Mouse (Mus musculus): Measurements from ENCODE around the gene Ufsp1. TPM values are rescaled to one million over a fixed set of nuclear protein-coding genes. Genes with fewer than 3 reads are reported as not detected.

The Ufsp1 gene
- total RNA-seq, 1 experiment from 2014 or later = 8.0 TPM

DNA sequence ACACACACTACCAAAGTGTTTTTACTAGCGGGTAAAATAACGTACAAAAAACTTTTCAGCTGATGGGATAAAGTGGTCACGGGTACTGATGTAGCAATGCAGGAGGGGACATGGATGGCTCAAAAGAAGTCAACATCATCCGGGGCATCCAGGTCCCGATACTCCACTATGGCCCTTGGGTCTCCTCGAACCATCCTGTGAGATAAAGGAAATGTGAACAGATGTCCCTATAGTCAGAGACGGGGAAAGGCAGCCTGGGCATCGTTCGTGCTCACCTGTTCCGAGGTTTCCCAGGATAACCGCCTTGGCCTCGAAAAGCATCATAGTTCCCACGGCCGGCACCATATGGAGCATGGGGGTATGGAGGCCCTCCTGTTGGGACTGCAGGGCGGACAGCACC is 1.3 kb downstream of the Ufsp1 start:
- no peak for DNase-seq

DNA sequence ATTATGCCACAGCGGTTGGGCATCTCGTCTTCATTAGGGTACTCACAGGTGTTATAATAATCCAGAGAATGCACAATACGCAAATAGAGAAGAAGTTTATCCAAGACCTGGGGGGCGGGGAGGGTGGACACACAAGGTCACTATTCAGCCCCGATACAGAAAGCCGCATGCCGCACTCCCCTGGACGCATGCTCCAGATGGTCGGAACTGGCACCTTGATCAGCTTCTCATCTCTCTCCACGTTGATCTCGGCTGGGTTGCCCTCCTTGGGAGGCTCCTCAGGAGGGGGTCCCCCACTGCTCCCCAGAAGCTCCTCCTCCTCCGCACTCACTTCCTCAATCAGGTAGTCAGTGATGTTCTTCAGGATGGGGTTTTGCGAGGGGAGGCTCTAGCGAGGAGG is 2.7 kb downstream of the Ufsp1 start:
- no peak for DNase-seq

DNA sequence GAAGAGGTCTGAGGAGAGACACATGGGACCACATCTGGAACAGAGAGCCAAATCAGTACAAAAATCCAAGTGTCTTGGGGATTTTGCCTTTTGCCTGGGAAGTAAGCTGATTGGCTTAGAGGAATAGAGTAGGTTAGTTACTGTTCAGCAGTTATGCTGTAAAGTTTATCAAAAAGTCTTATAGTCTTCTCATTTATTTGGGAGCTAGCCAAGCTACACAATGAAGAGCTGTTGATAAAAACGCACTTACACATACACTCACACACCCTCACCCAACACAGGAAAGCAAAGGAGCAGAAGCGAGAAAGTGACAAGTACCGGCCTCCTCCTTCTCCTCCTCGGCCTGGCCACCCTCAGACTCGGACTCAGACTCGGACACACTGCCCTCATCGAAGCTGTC is 4.8 kb downstream of the Ufsp1 start:
- DNase-seq = no peak

DNA sequence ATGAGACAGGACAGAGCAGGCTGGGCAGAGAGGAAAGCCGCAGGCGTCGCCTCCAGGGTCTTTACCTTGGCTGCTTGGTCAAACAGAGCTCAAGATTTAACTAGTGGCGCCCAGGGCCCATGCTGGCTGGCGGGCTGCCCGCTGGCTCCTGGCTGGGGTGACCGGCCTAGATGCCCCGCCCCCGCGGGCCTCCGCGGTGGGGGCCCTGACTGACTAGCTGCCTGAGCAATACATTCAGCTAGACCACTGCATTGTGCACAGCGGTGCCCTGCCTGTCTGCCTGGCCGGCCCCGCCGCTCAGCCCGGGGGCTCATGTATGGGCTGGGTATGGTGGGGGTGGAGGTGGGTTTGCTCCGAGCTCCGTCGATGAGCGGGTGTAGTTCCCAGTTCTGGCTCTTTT is 6.8 kb downstream of the Ufsp1 start:
- DNase-seq = peak; percentile 78

DNA sequence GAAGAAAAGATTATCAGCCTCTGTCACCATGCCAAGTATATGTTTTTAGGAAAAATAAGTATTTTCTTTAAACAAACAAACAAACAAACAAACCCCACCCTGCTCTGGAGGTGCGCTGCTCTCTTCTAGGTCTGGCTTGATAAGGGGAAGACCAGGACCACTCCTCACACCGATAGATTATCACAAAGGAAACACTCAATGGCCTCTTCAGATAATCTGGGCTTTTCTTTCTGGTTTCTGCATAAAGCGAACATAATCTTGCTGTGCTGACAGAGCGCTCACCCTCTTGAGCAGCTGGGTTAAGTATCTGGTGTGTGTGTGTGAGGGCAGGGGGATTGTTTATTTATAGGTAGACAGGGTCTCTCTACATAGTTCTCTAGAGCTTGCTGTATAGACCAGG is 9.2 kb downstream of the Ufsp1 start:
- DNase-seq = no peak

DNA sequence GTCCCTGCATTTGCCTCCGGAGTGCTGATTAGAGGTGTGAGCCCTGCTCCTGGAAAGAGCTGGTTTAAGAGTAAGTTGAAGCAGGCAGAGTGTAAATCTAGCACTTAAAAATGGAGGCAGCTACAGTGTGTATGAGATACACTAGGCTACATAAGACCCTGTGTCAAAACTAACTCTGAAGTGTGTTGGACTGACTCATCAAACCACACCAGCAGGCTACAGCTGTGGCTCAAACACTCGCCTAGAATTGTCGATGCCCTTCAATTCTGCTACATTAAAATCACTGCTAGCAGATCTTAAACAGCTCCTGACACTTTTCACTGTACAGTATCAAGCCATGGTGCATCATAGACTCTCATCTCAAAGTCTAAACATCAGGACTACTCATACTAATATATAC is 9.7 kb downstream of the Ufsp1 start:
- no peak for DNase-seq

DNA sequence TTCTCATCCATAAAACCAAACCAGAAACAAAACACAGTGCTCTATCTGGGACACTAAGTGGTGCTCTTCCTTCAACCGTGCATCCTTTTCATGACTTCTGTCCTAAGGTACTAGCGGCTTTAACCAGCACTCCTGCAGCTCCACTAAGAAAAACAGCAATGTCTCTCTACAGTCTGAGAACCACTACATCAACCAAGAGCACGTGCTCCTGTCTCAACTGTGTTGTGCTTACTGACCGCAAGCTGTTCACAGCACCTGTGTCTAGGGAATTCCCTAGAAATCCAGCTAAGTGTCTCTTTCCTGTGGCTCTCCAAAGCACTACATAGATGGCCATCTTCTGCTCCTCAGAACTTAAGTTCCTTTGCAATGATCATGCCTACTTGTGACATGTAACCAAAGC is 10.4 kb downstream of the Ufsp1 start:
- no peak for DNase-seq

DNA sequence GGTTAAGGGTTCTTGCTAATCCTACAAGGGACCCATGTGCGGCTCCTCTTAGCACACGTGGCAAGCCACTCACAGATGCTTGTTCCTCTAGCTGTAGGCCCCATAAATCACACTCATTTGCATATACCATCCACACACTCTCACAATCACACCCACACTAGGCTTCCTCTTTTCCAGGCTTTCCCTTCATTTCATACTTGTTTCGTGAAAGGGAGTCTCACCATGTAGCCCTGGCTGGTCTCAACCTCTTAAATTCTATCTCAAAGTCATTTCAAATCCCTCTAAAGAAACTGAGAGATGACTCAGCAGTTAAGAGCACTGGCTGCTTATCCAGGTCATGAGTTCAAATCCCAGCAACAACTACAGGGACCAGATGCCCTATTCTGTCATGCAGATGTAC is 11.4 kb downstream of the Ufsp1 start:
- DNase-seq = no peak

DNA sequence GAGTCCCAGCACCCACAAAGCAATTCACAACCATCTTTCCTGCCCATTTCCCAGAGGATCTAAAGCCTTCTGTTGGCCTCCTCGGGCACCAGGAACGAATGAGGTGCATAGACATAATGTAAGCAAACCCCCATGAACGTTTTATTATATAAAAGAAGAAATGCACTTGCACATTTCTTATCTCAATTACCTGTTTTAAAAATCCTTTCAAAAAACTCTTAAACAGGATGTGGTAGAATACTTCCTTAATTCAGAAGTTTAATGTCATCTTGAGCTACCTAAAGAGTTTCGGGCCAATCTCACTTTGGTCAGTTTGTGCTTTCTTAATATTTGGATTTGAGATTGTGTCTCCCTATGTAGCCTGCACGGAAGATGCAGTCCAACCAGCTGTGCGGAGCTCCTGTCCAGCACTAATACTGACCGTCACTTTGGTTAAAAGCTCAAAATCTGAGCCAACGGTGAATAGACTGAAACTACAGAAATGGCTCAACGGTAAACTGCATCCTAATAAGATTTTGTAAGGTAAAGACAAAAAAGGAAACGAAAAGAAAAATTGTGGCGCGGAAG is 12.1 kb downstream of the Ufsp1 start:
- DNase-seq = no peak

DNA sequence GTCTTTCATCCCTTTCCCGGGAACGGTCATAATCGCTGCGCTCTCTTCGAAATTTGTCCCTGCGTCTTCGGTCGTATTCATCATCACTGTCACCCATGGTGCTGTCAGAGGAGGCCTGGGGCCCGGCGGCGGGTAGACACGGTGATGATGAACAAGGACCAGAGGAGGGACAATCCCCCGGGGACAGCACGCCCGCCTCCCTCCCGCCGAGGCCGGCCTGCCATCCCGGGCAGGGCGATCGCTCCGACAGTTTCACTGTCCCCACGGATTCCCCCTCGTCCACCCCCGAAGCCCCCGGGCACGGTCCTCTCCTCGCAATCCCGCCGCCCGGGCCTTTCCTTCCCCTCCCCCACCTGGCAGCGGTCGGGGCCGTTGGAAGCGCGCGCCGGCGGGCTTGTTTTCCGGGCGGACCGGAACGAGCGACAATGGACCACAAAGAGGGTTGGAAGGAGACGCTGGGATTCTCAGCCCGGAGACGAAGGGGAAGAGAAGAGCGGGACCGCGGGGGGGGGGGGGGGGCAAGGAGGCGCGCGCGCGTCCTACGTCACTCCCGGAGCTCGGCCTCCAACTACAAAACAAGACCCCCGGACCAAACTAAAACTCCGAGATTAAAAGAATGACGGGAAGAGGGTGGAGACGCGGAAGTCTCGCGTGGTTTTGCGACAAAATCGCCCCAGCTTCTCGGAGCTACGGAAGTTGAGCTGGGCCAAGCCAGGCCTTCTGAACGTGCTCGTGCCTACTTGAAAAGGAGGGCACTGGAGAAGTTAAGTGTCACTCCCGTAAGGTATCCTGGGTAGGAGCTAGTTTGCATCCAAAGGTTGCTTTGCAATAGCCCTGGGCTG is 12.9 kb downstream of the Ufsp1 start, which contains the start of gene Srrt:
Gene Srrt (minus strand): TSS at position 604 of the 842 bp plus-strand sequence.
- DNase-seq = peak; percentile 94

DNA sequence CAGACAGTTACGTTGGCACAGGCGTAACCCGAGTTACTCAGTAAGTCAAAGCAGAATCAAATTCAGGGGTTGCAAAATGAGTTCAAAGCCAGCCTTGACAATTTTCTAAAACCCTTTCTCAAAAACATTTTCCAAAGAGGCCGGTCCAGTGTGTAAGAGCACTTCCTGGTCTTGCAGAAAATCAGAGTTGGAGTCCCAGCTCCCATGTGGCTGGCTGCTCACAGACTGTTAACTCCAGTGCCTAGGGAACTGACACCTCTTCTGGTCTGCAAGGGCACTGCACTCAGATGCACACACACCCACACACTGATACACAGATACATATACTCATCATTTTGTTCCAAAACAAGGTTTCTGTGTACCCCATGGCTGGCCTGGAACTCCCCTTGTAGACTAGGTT is 13.9 kb downstream of the Ufsp1 start:
- DNase-seq = no peak

DNA sequence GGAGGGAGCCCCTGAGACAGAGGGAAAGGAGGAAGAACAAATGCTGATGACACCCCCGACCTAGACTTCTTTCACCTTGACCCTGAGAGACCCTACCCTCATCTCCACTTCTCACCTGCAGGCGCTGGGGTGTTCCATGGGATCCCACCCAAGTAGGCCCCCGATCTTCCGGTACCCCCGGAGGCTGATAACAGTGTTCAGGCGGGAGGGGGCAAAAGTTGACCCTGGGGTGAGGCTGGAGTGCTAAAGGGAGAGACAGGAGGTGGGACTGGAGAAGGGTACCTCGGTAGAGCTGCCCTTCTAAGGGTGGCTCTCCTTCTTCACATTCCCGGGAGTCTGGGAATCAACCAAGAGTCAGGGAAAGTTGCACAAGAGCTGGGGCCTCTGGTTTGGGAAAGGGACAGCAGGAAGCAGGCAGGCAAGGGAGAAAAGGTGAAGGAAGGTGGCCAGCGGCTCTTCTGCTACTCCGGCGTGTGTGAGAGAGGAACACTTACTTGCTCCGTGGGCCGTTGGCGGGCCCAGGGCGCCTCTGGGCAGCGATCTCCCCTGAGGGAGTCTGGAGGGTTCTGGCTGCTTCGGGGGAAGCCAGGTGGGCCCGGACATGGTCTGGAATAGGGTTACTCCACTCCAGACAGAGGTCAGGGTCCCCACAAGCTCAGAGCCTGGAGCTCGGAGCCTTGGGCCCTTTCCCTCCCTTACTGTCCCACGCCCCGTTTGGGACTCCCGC is 19.2 kb downstream of the Ufsp1 start:
- DNase-seq = peak; percentile 63

DNA sequence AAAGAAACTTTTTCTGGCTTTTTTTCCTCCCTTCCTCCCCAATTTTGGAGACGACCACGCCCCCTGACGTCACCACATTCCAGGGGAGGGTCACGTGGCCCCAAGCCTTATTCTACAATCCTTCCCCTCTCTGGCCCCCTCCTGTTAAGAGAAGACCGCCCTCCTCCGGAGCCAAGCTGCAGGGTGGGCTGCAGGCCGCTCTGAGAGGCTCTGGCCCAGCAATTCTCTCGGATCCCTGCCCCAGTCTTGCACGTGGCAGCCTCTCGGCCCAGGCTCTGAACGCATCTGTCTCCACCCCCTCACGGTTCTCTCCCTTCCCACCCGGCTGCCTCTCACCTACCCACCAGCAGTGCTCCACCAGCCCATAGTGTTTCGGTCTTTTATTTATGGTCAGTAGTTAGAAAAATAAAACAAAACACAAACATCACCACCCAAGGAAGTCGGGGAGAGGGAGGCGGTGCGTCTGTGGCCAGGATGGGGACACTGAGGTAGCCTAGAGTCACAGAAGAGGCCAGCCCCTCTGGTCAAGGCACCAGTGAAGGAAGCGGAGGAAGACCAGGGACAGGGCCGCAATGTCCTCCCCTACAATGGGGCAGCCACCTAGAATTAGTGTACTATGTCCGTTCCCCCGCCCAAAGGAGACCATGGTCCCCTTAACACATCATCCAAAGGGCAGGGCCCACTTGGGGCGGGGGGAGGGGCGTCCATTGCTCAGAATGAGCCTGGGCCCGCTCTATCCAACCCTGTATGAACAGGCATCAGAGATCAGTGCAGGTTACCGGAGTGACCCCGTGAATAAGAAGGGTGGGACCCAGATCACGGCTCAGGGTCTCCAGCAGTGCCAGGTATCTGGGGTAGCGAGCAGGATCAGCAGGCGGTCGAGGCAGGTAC is 20.0 kb downstream of the Ufsp1 start, which contains the start of gene Trip6:
Gene Trip6 (minus strand): TSS at position 212 of the 891 bp plus-strand sequence.
- peak; percentile 94 for DNase-seq

DNA sequence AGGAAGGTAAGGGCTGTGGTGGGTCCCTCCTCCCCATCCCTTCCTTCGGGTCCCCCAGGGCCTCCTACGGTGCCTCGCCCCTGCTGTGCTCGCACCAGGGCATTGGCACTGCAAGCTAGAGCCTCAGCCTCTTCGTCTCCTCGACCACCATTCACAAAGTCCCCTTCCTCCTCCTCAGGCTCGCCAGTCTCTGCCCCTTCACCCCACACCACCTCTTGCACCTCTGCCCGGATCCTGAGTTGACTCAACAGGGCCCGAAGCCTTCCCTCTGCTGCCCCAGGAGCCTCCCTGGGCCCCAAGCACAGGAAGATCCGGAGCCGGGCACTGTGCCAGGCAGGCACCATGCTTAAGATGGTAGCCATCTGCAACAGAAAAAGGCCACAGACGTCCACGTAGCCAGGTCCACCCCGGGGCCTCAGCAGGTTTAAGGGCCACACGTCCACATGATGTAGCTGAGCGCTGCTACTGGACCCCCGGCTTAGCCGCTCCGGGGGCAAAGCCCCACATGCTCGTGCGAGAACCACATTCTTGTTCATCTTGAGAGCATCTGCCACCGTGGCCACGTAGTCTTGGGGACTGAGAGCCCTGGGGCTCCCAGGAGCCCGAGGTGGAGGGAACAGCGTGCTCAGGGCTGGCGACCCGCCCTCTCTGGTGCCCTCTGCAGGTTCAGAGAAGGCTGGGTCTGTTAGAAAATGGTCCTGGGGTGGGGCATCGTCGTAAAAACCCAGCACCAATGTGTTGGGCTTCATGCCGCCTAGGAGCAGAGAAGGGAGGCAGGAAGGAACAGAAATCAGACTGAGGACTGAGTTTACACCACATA is 20.9 kb downstream of the Ufsp1 start:
- peak; percentile 58 for DNase-seq

DNA sequence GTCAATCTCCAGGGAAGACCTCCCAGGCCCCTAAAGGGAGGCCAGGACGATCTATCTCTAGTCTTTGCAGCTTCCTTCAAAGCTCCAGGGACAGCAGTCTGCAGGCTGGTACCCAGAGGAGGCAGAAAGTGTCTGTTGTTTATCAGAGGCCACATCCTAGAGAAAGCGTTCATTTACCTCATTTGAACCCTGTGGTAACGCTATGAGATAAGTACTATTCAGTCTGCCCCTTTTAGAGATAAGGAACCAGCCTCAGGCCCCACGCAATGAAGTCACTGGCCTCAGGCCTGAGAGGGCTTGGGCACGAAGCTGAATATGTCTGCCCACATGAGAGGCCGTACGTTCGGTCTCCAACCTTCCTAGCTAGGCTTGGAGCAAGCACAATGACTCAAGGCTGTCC is 22.9 kb downstream of the Ufsp1 start:
- DNase-seq = no peak

DNA sequence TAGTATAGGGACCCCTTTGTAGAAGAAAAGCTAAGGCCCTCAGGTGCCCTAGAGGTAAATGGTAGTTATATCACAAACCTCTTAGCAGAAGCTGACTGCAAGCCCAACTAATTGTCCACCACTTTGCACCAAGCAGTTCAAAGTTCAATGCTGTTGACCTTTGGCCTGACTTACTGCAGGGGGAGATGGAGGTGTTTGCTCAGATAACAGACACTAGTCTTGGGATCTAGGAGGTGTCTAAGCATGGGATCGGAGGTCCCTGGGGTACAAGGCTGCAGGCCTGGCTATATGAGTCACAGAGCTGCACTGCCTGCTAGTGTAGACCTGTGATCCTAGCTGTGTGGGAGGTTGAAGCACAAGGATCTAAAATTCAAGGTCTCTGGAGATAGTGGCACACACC is 24.1 kb downstream of the Ufsp1 start:
- no peak for DNase-seq

DNA sequence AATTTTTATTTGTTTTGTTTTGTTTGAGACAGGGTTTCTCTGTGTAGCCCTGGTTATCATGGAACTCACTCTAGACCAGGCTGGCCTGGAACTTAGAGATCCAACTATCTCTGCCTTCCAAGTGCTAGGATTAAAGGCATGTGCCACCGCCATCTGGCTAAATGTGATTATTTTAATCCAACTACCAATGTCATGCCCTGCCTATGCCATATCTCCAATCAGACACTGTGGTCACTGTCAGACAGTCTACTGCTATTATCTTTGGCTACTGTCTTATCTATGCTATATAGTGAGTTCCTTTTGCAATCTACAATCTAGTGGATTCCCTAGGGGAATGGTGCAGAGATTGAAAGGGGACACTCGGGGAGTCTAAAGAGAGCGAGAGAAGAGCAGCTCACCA is 26.6 kb downstream of the Ufsp1 start:
- DNase-seq = no peak

DNA sequence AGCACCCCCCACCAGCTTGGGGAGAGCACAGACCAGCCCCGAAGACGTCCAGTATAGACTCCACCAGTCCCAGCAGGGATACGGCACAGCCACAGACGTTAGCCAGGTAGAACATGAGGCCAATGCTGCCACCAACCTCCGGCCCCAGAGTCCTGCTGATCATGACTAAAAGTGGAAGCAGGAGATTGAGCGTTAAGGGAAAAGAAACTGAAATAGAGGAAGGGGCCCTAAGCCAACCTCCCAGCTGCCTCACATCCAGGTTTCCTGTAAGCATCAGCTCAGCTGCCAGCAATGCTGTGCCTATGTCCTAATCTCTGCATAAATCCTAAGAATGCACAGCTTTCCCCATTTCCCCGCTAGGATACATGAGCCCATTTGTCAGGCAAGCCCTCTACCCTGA is 36.5 kb downstream of the Ufsp1 start:
- DNase-seq = no peak

DNA sequence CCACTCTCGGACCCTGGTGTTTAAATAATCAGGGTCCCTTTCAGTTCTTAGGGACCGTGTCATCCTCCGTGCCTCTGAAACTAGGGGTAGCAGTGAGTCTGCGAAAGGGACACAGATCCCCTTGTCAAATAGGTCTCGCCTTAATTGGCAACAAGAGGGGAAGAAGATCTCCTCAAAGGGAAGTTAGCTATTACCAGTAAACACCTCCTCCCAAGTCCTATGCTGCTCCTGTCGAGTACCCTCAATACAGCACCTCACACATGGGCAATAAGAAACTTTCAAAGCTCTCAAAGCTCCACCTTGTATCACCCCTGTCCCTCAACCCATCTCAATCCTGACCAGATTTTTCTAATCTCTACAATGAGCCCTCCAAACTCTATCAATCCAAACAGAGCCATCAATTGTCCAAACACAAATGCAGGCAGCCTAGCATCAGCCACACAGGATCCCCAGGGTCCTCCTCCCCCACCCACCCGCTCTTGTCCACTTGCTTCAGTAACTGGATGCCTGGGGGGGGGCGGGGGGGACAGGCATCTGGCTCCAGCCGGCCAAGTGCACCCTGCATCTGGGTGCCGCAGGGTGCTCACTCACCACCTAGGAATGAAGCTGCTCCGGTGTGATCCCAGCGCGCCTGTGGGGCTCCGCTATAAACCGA is 38.6 kb downstream of the Ufsp1 start:
- DNase-seq = no peak

DNA sequence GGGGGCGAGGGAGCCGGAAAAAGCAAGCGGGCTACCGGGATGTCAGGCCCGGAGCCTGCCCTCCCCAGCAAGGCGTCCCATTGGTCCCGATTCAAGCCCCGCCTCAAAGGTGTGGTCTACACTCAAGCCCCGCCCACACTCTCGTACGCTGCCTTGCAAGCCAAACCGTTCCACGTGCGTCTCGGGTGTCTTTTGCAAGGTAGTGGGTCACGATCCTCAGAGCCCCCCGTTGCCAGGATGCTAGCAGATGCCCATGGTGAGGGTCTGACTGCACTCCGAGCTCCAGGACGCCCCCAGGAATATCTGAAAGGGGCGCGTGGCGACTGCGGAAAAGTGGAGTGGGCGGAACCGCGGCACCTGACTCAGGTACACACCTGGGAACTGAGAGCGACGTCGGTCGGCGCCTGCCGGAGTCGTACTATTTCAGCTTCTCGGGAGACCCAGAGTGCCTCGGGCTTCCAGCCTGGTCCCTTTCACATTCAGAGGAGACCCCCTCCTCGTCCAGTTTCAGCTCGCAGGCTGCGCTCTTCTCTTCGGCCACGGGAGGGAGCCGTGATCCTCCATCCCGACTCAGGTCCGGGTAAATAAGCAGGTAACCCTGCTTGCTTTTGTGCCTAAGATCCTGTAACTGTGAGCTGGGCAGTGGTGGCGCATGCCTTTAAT is 39.2 kb downstream of the Ufsp1 start, which contains the start of gene Slc12a9:
Gene Slc12a9 (minus strand): TSS at position 86 of the 663 bp plus-strand sequence.
- DNase-seq = peak; percentile 97
